ENCODE assay signal across 14 mouse cellular contexts in the genomic region with DNA sequence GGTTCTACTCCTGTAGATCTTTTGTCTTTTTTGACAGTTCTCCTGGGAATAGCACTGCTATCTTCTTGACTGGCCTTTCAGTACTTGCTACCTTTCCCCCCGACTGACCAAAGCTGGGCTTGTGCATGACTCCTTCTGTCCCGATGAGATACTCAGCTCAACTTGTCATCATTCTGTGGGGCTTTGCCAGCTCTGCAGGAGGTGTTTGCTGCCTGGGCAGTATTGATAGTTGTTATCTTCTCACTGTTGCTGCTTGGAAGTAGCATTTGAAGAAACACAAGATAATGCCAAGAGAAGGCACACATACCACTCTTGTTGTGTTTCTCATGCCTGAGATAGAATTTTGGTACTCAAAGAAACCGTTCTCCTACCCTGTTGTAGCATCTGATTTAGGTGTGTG. TPM values are rescaled to one million over a fixed set of nuclear protein-coding genes. Genes with fewer than 3 reads are reported as not detected.
DNase-seq lines count a peak whose midpoint lies in the region; ATAC-seq and TF ChIP-seq lines count a peak whose summit lies in the region.
"Had no signal": no experiment of that assay in that cellular context is flagged by ENCODE, and none has a peak within 500 bp of the region (broad histone marks: within the 10 kb centered on the region; RNA-seq: fewer than 3 reads in every experiment).

No protein-coding gene starts in this region.

- no peak for DNase-seq in lung, postnatal 4 days
- peak; percentile 94 for DNase-seq in c-Kit-positive CD71-positive TER-119-positive erythroid progenitor cells, embryonic 14.5 days (ENCODE audit: low spot score)
- DNase-seq in spleen, postnatal 4 days (ENCODE audit: low spot score in 2 of 2) = peak; percentile 78 to 79
- DNase-seq in layer of hippocampus, postnatal 36 days = no peak
- no peak for DNase-seq in thymus, adult 2 months
- no peak for DNase-seq in lung, postnatal 25 days (ENCODE audit: low spot score)
- DNase-seq: adrenal gland, adult 8-10 months; cerebellum, adult 11-12 months; embryo, embryonic 11 days; kidney, adult 18-20 months; lung, postnatal 36 days had no signal

- no peaks in the 10 kb centered on the region for H3K36me3 ChIP-seq in lung, embryonic 15.5 days
- H3K36me3 ChIP-seq in liver, embryonic 15.5 days (replicated peaks) = peaks cover 25% of the 10 kb centered on the region
- H3K36me3 ChIP-seq in thymus, adult 2 months (ENCODE audit: control insufficient read depth, insufficient read depth, low read length) = no peaks in the 10 kb centered on the region

- no peaks in the 10 kb centered on the region for H3K9me3 ChIP-seq in lung, embryonic 15.5 days
- no peaks in the 10 kb centered on the region for H3K9me3 ChIP-seq in liver, embryonic 15.5 days (replicated peaks)

- no peak for TF ChIP-seq POLR2A in thymus, adult 2 months (IDR thresholded peaks at IDR 0.05; ENCODE audit: control insufficient read depth, extremely low read depth, insufficient read depth, low read length, poor library complexity)

- H3K4me2 ChIP-seq in lung, embryonic 15.5 days = no peak overlapping the region
- H3K4me2 ChIP-seq in liver, embryonic 15.5 days = peak overlapping the region; percentile 81

- ATAC-seq in lung, embryonic 15.5 days (ENCODE audit: borderline replicate concordance, extremely low read depth, low FRiP score, low TSS enrichment) = peak; percentile 31; the same call in 1 of the 2 replicates
- peak; percentile 94 for ATAC-seq in liver, embryonic 15.5 days (ENCODE audit: insufficient read depth)
- ATAC-seq: CD4-positive, CD25-positive, alpha-beta regulatory T cell, adult 4 months had no signal

- 78% methylated on average over 3 of the region's 3 CpGs for WGBS in lung, embryonic 15.5 days
- 5% methylated on average over 3 of the region's 3 CpGs for WGBS in liver, embryonic 15.5 days (ENCODE audit: insufficient replicate concordance)
- 93% methylated on average over 3 of the region's 3 CpGs for WGBS in thymus, adult 2 months

- H3K27ac ChIP-seq in lung, embryonic 15.5 days = no peak overlapping the region
- peak overlapping the region; percentile 98 for H3K27ac ChIP-seq in liver, embryonic 15.5 days (replicated peaks)
- no peak overlapping the region for H3K27ac ChIP-seq in thymus, adult 2 months (ENCODE audit: control insufficient read depth, insufficient read depth, low read length)

- H3K9ac ChIP-seq in lung, embryonic 15.5 days = no peak overlapping the region
- peak overlapping the region; percentile 68 for H3K9ac ChIP-seq in liver, embryonic 15.5 days

- TF ChIP-seq CTCF in thymus, adult 2 months (IDR thresholded peaks at IDR 0.05; ENCODE audit: borderline replicate concordance, control insufficient read depth, extremely low read depth, insufficient read depth, low read length, poor library complexity) = no peak

- H3K4me1 ChIP-seq in lung, embryonic 15.5 days = no peaks in the 10 kb centered on the region
- peaks cover 48% of the 10 kb centered on the region for H3K4me1 ChIP-seq in liver, embryonic 15.5 days (replicated peaks)
- no peaks in the 10 kb centered on the region for H3K4me1 ChIP-seq in thymus, adult 2 months (replicated peaks; ENCODE audit: control insufficient read depth, insufficient read depth, low read length)

- H3K4me3 ChIP-seq in lung, embryonic 15.5 days = no peak overlapping the region
- H3K4me3 ChIP-seq in liver, embryonic 15.5 days (replicated peaks) = peak overlapping the region; percentile 65
- H3K4me3 ChIP-seq in thymus, adult 2 months (ENCODE audit: control insufficient read depth, insufficient read depth, low read length) = no peak overlapping the region

- H3K27me3 ChIP-seq in lung, embryonic 15.5 days = no peaks in the 10 kb centered on the region
- no peaks in the 10 kb centered on the region for H3K27me3 ChIP-seq in liver, embryonic 15.5 days
- H3K27me3 ChIP-seq in thymus, adult 2 months (ENCODE audit: control insufficient read depth, insufficient read depth, low read length) = no peaks in the 10 kb centered on the region

RNA-seq across cellular contexts. Expression of gene March8, which starts 12.2 kb away (rescaled TPM):
- 33.9 and 35.3 TPM in 2 replicates for polyA plus RNA-seq in lung, embryonic 15.5 days (2015; fragmentation: Nextera tagmentation; extraction: Ambion mirVana)
- 95.4 and 97.7 TPM in 2 replicates for polyA plus RNA-seq in liver, embryonic 15.5 days (2015; fragmentation: Nextera tagmentation; extraction: Ambion mirVana)
- 10 to 100 TPM; 57.4 to 58.7 TPM for total RNA-seq in layer of hippocampus, postnatal 36 days (2021)
- 14.8 and 18.2 TPM in 2 replicates for polyA plus RNA-seq in thymus, adult 2 months (2012; rRNA removed)

Comparison
In these comparisons a context has a peak if more than half of its experiments do, and no peak if none do; other contexts are left out.
1. DNase-seq: peak in c-Kit-positive CD71-positive TER-119-positive erythroid progenitor cells, embryonic 14.5 days (single experiment) and spleen, postnatal 4 days (2 of 2); none in lung, postnatal 4 days (0 of 2), layer of hippocampus, postnatal 36 days (0 of 2), thymus, adult 2 months (single experiment) and lung, postnatal 25 days (single experiment).